Mouse (Mus musculus) T-helper 2 cell (primary cell): ENCODE measurements around the gene Fig4.

ENCODE experiments used
- in situ Hi-C: fragments of 300-600 bp; cut with MboI, MseI; formaldehyde crosslinking; loops from one replicate; pipeline ENCODE4 v1.15.1; 2025; ENCODE audit warnings: high pct_unique_total_duplicates

Fig4 gene

GRCm38 (mm10) chr10:41223499-41223898 is 79.6 kb downstream of the Fig4 start:
- in situ Hi-C loops: no loop called here

- in situ Hi-C loops: no loop called here
Measured at GRCm38 (mm10) chr10:41221204-41221603, 81.9 kb downstream of the Fig4 start.

DNA sequence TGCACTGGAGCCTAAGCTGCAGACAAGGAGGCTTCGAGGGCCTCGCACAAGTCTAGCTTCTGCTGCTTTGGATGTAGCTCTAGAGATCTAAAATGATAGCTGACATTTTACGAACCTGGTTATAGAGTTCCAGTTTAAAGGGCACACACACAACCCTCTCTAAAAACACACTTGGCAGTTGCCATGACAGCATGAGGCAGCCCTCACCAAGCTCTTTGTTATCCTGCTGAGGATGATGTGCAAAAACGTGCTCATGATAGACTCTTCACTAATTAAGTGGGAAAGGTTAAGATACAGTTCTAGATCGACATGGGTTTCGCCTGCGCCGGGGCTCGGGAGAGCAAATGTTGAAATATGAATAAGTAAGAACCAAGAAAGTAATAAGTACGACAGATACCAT is 84.2 kb downstream of the Fig4 start:
- in situ Hi-C loops: no loop called here

DNA sequence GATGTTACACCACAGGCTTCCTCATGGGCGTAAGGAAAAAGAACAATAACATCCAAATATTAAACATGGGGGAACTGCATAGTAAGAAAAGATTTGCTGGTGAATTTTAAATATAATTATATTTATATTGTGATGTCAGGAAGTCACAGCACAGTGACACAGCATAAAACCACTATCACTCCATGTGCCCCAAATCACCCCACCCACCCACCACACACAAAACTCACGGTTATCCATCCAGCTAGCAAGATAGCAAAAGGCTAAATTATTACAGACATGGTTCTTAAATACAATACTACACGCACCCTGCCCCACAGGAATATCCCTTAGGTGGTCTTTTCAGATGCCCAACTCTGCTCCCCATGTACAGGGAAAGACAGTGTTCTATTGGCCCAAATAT is 89.0 kb downstream of the Fig4 start:
- in situ Hi-C loops: no loop called here

DNA sequence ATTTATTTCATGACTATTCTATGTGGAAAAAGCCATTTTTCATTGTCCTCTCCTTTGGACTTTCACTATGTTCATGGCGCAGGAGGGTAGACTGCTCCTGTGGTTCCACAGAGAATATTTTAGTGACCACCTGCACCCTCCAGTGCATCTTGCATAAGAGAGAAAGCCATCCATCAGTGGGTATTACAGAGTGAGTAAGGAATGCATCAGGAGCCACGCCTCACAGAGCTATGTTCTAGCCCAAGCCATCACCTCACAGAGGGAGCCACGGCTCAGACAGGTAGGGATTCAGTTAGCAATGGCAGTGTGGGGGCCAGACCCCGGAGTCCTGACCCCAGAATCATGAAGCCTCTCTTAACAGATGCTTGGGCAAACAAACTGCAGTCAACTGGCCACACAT is 93.5 kb downstream of the Fig4 start:
- in situ Hi-C loops: no loop called here

DNA sequence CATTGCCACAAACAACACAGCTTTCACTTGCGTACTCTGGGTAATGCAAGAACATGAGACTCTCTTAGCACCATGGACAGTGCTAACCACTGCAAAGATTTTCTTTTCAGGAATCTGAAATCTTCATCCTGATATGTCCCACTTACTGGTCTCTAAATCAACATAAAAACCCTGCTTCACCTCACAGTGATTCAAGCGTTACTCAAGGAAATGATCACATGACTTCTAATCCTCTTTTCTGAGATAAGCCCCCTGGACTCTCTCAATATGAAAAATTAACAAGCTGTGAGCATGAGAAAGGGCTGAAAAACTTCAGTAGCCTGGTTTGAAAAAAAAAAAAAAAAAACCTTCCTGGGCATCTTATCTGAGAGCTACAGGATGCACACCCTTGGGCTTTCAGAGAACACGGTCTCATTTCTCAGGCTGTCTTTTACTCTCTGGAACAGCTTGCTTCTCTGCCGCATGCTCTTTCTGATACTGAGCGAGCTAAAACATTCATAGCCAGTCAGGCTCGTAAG is 94.1 kb downstream of the Fig4 start:
- in situ Hi-C loops: no loop called here

DNA sequence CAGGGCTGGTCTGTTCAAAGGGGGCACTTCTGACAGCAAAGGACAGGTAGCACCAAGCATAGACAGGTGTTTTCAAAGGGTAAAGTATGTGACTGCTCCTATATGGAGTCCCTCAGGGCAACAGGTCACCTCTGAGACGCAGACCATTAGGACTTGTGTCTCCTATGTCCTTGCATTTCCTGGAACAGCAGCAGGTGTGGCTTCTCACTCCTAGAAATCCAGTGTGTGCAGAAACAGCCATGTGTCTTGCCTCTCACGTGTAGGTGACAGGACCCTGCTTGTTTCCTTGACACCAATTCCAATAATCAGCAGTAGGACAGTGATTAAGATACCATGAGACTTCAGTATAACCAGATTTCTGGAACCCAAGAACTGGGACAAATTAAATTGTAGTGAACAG is 97.4 kb downstream of the Fig4 start:
- in situ Hi-C loops: no loop called here

DNA sequence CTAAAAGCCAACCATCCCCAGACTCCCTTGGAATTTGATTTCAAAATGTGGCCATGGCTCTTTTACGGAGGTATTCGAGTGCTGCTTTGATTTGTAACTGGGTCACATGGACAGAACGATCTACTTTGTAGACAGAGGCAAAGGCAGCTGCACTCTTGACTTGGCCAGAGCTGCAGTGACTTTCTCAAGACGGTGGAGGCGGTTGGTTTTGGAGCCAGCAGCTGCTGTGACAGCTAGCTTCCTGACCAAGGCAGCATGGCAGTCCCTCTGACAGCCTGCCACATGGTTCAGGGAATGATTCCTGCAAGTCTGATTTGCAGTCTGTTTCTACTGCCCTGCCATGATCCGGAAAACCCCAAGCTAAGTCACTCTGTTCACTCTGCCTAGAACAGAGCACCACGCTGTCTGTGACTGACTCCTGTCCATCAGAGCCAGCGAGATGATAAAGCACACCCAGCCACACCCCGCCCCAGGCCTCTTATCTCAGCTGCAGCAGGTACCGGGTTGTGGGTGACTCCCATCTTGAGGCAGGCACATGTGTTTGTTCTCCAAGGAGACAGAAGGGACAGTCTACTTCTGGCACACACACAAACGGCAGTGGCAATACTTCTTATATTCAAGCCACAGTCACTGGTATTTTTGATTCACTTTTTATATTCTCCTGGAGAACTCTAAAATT is 98.3 kb downstream of the Fig4 start:
- in situ Hi-C loops: no loop called here

GRCm38 (mm10) chr10:41204191-41204590 is 98.9 kb downstream of the Fig4 start:
- in situ Hi-C loops: no loop called here

GRCm38 (mm10) chr10:41198719-41199118 is 104.3 kb downstream of the Fig4 start:
- in situ Hi-C loops: no loop called here

GRCm38 (mm10) chr10:41197788-41198187 is 105.3 kb downstream of the Fig4 start:
- in situ Hi-C loops: no loop called here

GRCm38 (mm10) chr10:41196295-41196694 is 106.8 kb downstream of the Fig4 start:
- in situ Hi-C loops: no loop called here

DNA sequence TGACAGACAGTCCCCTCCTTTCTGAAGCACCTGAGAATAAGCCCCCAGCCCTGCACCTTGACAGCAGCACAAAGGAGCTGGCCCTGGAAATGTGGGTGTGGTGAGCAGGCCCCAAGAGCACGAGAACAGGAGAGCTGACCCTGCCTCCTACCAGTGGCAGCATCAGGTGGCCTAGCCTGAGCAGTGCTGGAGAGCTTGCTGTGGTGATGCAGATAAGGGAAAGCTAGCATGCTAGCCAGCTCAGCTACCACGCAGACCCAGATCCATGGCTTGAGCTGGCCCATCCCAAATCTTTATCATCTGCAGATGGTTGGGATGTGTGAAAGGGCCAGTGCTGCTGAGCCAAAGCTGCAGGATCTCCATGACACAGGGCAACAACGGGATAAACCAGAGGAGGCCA is 113.7 kb downstream of the Fig4 start:
- in situ Hi-C loops: no loop called here

GRCm38 (mm10) chr10:41183975-41184374 is 119.1 kb downstream of the Fig4 start:
- in situ Hi-C loops: no loop called here

DNA sequence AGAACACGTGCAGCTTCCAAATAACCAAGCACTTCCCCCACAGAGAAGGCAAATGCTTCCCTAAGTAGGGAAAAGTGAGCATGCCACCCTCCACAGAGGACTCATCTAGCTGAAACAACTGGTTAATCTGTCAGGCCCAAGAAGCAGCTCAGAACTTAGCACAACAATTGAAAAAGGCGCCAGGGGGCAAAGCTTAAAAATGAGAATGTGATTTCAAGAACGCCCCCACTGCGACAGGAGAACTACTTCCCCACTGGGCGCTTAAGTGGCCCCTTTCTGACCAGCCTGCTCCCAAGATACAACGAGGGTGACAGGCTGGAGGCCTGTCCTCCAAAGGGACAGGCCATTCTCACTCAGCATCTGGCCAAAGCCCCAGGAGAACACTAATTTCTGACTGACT is 120.4 kb downstream of the Fig4 start:
- in situ Hi-C loops: no loop called here

DNA sequence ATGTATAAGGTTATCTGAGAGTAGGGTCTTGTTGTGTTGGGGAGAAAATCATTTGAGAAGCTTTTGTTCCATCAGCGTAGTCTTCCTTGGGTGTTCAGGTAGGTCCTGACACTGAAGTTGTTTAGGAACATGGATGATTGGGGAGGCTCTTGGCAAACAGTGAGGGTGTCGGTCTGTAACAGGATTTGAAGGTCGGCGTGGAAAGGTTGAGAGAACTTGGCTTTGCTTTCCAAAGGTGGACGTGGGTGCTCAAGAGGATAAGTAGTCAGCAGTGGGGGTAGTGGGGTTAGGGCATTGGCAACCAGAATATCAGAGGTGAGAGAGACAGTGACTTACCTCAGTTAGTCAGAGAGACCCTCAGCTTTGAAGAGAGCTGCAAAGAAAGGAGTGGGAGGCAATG is 136.9 kb downstream of the Fig4 start:
- in situ Hi-C loops: no loop called here

GRCm38 (mm10) chr10:41163108-41163507 is 140.0 kb downstream of the Fig4 start:
- in situ Hi-C loops: no loop called here

GRCm38 (mm10) chr10:41157296-41157695 is 145.8 kb downstream of the Fig4 start:
- in situ Hi-C loops: no loop called here

- in situ Hi-C loops: no loop called here
Measured at GRCm38 (mm10) chr10:41156693-41157092, 146.4 kb downstream of the Fig4 start.

DNA sequence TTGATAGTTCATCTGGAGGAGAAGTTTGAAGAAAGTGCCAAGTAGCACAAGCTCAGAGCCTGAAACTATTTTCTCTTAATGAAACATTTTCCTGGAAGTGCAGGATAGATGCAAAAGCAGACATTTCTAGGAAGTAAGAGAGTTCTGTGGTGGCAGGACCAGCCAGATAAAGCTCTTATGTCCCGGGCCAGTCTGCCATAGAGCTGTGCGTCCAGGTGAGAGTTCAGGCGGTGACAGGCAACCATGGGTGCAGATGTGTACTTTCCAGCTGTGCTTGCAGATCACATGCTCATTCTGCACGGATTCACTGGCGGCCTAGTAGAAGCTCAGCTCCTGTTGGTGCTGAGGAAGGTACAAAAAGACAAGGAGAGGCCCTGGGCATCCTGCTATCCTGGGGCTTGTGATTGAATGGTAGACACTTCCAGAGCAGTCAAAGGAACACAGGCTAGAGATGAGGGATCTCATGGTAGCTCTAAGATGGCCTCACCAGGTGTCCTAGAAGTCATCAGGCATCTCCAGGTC is 149.8 kb downstream of the Fig4 start:
- in situ Hi-C loops: no loop called here

- in situ Hi-C loops: no loop called here
Measured at GRCm38 (mm10) chr10:41151901-41152300, 151.2 kb downstream of the Fig4 start.

DNA sequence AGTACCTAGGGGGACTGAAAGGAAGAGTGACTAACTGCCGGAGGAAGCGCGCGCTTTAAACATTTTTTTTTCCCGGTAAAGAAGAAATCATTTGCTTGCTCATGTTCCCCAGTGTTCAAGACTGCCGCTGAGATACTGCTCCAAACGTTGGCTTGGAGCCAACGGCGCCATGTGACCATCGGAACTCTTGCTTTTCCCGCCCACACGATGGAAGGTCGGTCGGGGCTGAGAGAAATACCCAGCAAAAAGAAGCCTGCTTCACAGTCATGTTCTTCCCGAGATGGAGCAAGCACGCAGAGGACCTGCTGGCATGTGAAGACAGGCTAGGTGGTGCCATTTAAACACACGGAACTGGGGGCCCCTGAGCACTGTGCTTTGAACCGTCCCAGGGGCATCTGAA is 151.6 kb downstream of the Fig4 start:
- in situ Hi-C loops: no loop called here

GRCm38 (mm10) chr10:41151021-41151420 is 152.0 kb downstream of the Fig4 start:
- in situ Hi-C loops: no loop called here

- in situ Hi-C loops: no loop called here
Measured at GRCm38 (mm10) chr10:41150496-41150895, 152.6 kb downstream of the Fig4 start.
